Mouse (Mus musculus) spleen, adult 2 months (tissue): ENCODE measurements around the gene H2afy2.

Experiments used
- CTCF ChIP-seq: fragments of 200-500 bp; IDR thresholded peaks from 2 replicates; pipeline ENCODE4 v1.5.1; 2011; ENCODE audit warnings: mild to moderate bottlenecking, inconsistent platforms; ENCODE audit not compliant: insufficient read depth, insufficient read length, insufficient replicate concordance; ENCODE audit errors: extremely low read depth
- POLR2A ChIP-seq: fragments of 200-500 bp; IDR thresholded peaks from 2 replicates; pipeline ENCODE4 v1.6.1; 2011; ENCODE audit warnings: low read depth, low read length, inconsistent platforms

DNA sequence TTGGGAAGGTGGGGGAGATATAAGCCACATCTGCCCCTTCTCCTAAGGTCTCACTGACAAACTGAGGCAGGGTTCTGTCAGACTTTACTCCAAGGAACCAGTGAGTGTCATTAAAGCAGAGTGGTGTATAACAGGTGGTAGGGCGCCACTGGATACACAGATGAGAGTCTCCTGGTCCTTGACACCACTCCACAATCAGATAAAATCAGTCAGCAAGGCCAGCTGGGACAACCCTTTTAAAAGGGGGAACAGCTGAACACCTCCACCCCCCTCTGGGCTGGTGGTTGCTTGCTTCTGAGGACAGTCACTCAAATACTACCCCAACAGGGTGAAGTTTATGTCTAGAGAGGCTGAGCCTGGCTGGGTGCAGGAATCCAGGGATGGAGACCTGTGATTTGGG lies 46.4 kb downstream of the H2afy2 start:
- TF ChIP-seq CTCF (no peak), POLR2A (no peak)
